Mouse (Mus musculus): ENCODE measurements around the gene Dner.
A peak's percentile ranks its signal among the peaks of the same experiment; 100 is the strongest.

Dner gene

GRCm38 (mm10) chr1:84525514-84525913 is 170.5 kb downstream of the Dner start:
- DNase-seq (ENCODE audit: extremely low spot score): no peak

DNA sequence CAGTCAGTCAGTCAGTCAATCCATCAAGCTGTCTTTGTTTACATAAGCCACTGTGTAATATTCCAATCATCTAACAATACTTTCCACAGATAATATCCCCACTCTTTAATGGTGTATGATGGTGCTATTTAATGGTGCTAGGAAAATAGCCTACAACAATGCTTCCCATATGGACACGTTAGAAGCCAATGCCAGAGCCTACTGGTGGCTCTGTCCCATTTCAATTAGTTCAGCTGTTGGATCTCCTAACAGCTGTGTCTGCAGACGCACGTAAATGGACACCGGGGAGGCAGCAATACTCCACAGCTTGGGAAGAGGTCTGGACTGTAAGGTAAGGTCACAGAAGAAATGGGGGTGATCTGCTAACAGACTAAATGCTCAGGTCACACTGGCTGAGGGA is 171.6 kb downstream of the Dner start:
- no peak for DNase-seq (ENCODE audit: extremely low spot score)

- DNase-seq (ENCODE audit: extremely low spot score): no peak
These were observed 173.1 kb downstream of the Dner start for GRCm38 (mm10) chr1:84522963-84523280.

GRCm38 (mm10) chr1:84522256-84522962 is 173.6 kb downstream of the Dner start:
- peak; percentile 28 for DNase-seq (ENCODE audit: extremely low spot score)

DNA sequence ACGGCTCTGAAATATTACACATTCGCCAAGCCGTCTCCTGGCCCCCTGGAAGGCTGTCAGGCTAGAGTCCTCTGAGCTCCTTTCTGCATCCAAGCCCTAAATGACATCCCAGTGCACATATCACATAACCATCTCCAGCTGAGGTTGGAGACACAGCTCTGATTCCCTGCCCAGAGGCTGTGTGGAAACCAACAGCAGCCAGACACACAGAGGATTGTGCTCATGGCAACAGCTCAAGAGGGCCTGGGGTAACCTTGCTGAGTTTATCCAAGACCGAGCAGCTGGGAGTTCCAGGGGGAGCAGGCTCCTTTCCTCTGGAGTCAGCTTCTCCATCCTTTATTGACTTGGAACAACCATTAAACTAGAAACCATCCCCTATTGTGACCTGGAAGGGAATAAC is 177.7 kb downstream of the Dner start:
- DNase-seq (ENCODE audit: extremely low spot score): no peak

GRCm38 (mm10) chr1:84513201-84513600 is 182.8 kb downstream of the Dner start:
- no peak for DNase-seq (ENCODE audit: extremely low spot score)

GRCm38 (mm10) chr1:84508510-84508909 is 187.5 kb downstream of the Dner start:
- DNase-seq (ENCODE audit: extremely low spot score): no peak

- no peak for DNase-seq (ENCODE audit: extremely low spot score)
These were observed 188.5 kb downstream of the Dner start for GRCm38 (mm10) chr1:84507568-84507967.

DNA sequence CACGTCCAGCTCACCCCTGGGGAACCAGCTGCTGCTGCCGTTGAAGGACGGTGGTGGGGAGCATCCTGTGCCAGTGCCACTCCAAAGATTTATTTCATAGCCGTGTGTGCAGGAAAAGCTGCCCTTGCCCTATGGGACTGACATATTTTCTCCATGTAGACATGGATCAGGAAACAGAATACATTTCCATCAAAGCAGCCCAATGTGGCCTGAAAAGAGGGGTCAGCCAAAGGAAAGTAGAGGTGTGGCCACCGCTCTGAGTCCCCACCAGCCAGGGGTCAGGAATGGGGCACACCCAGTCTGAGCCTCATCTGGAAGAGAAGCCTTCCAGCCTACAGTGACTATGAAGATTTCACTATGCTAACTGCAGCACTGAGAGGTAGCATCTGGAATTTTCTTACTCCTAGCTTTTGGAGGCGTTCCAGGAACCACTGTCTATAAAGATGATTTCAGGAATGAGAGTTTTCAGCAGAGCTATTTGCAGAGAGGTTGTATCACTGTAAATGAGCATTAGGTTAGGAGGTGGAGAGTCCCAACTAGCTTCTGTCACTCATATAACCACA is 189.0 kb downstream of the Dner start:
- no peak for DNase-seq (ENCODE audit: extremely low spot score)

- DNase-seq (ENCODE audit: extremely low spot score): no peak
These were observed 195.3 kb downstream of the Dner start for GRCm38 (mm10) chr1:84500673-84501072.

- DNase-seq (ENCODE audit: extremely low spot score): no peak
These were observed 204.3 kb downstream of the Dner start for GRCm38 (mm10) chr1:84491732-84492131.

DNA sequence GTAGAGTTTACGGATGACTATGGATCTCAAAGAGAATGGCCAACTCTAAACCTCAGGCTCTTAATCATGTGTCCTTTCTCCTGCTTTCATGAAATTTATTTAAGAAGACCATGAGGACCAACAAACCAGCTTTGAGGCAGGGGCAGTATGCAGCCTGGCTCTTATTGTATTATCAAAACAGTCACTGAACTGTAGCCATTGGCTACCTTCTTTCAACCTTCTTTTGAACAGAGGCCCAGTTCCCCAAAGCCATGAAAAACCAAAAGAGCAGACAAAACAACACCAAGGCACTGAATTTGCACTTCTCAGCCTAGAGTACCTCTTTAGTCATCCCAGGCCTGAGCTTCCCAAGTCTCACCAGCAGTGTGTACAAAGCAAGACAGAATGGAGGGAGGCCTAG is 207.5 kb downstream of the Dner start:
- DNase-seq (ENCODE audit: extremely low spot score): no peak

- DNase-seq (ENCODE audit: extremely low spot score): no peak
These were observed 211.0 kb downstream of the Dner start for GRCm38 (mm10) chr1:84485066-84485465.

- DNase-seq (ENCODE audit: extremely low spot score): no peak
These were observed 211.4 kb downstream of the Dner start for GRCm38 (mm10) chr1:84484577-84484976.

- DNase-seq (ENCODE audit: extremely low spot score): no peak
These were observed 216.0 kb downstream of the Dner start for GRCm38 (mm10) chr1:84479976-84480375.

GRCm38 (mm10) chr1:84474274-84474673 is 221.7 kb downstream of the Dner start:
- DNase-seq (ENCODE audit: extremely low spot score): no peak

- no peak for DNase-seq (ENCODE audit: extremely low spot score)
These were observed 223.8 kb downstream of the Dner start for GRCm38 (mm10) chr1:84472260-84472659.

GRCm38 (mm10) chr1:84470342-84470741 is 225.7 kb downstream of the Dner start:
- peak; percentile 6 for DNase-seq (ENCODE audit: extremely low spot score)

DNA sequence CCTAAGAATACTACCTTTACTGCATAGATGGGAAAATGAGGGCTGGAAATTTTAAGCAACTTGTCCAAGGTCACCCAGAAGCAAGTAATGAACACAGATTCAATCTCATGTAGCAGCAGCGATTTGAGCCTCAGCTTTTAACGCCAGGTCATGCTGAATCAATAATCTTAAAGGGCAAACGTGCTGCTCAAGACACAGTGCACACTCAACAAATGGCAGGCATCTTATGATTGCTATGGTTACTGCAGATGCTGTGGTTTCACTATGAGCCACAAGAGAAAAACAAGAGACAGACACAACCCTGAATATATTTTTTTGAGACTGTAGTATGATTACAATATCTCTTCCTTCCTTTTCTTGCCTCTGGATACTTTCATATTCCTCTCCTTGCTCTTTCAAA is 228.4 kb downstream of the Dner start:
- no peak for DNase-seq (ENCODE audit: extremely low spot score)

GRCm38 (mm10) chr1:84464761-84465160 is 231.3 kb downstream of the Dner start:
- DNase-seq (ENCODE audit: extremely low spot score): no peak

DNA sequence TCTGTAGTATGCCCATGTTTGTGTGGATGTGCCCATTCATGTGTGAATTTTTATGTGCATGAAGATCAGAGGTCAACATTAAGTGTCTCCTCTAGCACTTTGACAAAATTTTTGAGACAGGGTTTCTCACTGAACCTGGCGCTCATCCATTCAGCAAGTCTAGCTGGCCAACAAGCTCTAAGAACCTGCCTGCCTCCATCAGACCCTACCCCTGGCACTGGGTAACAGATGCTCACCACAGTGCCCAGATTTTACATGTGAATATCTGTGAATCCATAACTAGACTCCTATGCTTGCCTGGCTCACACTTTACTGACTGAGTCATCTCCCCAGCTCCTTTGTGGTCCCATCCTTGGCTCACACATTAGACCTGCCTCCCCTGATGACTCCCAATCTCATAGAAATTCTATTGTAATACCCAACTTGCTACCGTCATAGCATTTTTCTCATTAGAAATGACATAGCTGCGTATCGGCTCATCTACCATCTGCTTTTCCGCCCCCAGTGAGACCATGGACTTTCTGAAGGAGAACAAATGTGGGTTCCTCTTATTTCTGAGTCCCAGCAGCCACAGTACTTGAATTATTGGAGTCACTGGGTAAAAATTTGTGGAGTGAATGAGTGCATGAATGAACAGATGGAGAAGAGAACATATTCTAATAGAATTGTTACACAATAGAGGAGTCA is 231.9 kb downstream of the Dner start:
- DNase-seq (ENCODE audit: extremely low spot score): no peak

- DNase-seq (ENCODE audit: extremely low spot score): no peak
These were observed 246.3 kb downstream of the Dner start for GRCm38 (mm10) chr1:84449566-84450278.

DNA sequence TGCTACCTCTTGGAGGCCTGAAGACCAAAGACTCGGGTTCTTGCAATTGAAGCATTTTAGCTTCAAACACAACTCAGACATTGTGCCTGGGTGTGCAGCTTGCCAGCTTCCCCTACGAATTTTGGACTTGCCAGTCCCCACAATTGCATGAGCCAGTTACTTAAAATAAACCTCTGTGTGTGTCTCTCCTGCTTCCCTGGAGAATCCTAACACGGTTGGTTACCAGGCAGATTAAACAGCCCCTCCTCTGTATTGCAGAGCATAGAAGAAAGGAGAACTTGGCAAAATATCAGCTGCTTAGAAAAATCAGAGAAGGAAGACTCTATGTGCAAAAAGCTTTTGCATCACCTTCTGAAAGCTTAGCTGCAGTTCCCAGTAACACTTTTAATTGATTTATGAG is 252.4 kb downstream of the Dner start:
- DNase-seq (ENCODE audit: extremely low spot score): no peak
